Mouse (Mus musculus) embryonic facial prominence, embryonic 13.5 days (tissue): Measurements from ENCODE around the gene Prmt7. TPM values are rescaled to one million over a fixed set of nuclear protein-coding genes. Genes with fewer than 3 reads are reported as not detected.

ENCODE experiments used
- ATAC-seq: fragments of 200-750 bp; cut with Nextera tagmentation; 2 replicates; pipeline ENCODE4 v1.8.0; 2017; ENCODE audit warnings: low read depth; ENCODE audit not compliant: insufficient number of reproducible peaks, insufficient read depth, low FRiP score, low TSS enrichment
- H3K27ac ChIP-seq: fragments of 300-500 bp; sonication (generic); 2 replicates; pipeline ENCODE4 v1.5.1; 2015; ENCODE audit warnings: moderate library complexity, mild to moderate bottlenecking, inconsistent platforms
- H3K27me3 ChIP-seq: fragments of 300-500 bp; sonication (generic); 2 replicates; pipeline ENCODE4 v1.6.1; 2015; ENCODE audit warnings: mild to moderate bottlenecking, inconsistent platforms
- H3K36me3 ChIP-seq: fragments of 300-500 bp; sonication (generic); 2 replicates; pipeline ENCODE4 v1.6.1; 2015; ENCODE audit warnings: mild to moderate bottlenecking, inconsistent platforms
- H3K4me1 ChIP-seq: fragments of 300-500 bp; sonication (generic); 2 replicates; pipeline ENCODE4 v1.6.1; 2015; ENCODE audit warnings: inconsistent platforms
- H3K4me2 ChIP-seq: fragments of 300-500 bp; sonication (generic); 2 replicates; pipeline ENCODE4 v1.6.1; 2015; ENCODE audit warnings: moderate library complexity, mild to moderate bottlenecking, inconsistent platforms
- H3K4me3 ChIP-seq: fragments of 300-500 bp; sonication (generic); 2 replicates; pipeline ENCODE4 v1.5.1; 2015; ENCODE audit warnings: mild to moderate bottlenecking, inconsistent platforms
- H3K9ac ChIP-seq: fragments of 300-500 bp; sonication (generic); 2 replicates; pipeline ENCODE4 v1.6.1; 2015; ENCODE audit warnings: mild to moderate bottlenecking, inconsistent platforms
- H3K9me3 ChIP-seq: fragments of 300-500 bp; sonication (generic); 2 replicates; pipeline ENCODE4 v1.6.1; 2016; ENCODE audit warnings: inconsistent platforms
- WGBS: fragments of 180-500 bp; shearing (Covaris S2); methylation state at CpG from one replicate; pipeline ENCODE4 v1.1.7; 2015; ENCODE audit warnings: mixed read lengths; 5-methylcytosine and 5-hydroxymethylcytosine counted together
- polyA plus RNA-seq: library from polyadenylated mRNA; unstranded; fragments of >200 nt; fragmentation: Nextera tagmentation; extraction: Ambion mirVana; gene quantifications from 2 replicates; pipeline ENCODE4 v1.2.1, GENCODE M21; 2015

Prmt7 gene
- polyA plus RNA-seq, 1 experiment from 2014 or later: 49.4 TPM

DNA sequence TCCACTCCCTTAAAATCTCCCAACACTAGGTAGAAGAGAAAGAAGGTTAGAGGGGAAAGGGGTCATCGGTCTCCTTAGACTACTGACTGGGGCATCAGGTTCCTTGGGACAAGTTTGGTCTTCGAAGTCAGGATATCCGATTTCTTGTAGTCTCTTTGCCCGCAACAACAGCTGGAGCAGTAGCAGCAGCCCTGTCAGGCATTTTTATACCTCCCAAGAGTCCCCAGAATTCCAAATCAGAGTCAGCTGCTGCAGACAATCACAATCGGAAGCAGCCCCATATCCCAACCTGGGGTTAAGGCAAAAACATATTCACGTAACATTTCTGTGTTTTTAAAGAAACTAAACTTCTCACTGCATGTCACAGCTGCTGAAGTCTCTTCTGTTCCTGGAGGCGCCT is 20.8 kb downstream of the Prmt7 start:
- H3K36me3 ChIP-seq: peaks cover 82% of the 10 kb centered on the region
- H3K9me3 ChIP-seq: no peaks in the 10 kb centered on the region
- no peak for ATAC-seq
- 59% methylated on average over 7 of the region's 7 CpGs for WGBS
- H3K27me3 ChIP-seq: no peaks in the 10 kb centered on the region
- no peak overlapping the region for H3K4me3 ChIP-seq
- no peaks in the 10 kb centered on the region for H3K4me1 ChIP-seq
- H3K27ac ChIP-seq: no peak overlapping the region
- H3K9ac ChIP-seq: no peak overlapping the region
- no peak overlapping the region for H3K4me2 ChIP-seq

DNA sequence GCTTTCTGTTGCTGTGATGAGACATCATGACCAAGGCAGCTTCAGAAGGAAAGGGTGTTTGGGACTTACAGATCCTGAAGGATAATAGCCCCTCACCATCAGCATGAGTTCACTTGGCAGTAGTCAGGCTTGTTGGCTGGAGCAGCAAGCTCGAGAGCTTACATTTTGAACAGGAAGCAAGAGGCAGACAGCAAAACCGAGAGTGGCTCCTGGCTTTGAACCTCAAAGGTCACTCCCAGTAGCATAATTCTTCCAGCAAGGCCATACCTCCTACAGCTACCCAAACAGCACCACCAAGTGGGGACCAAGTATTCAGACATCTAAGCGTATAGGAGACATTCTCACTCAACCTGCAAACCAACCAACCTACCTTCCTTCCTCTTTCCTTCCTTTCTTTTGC is 22.0 kb downstream of the Prmt7 start:
- Histone ChIP-seq H3K4me1 (no peaks in the 10 kb centered on the region), H3K9me3 (no peaks in the 10 kb centered on the region), H3K9ac (no peak overlapping the region), H3K4me2 (no peak overlapping the region), H3K36me3 (peaks cover 86% of the 10 kb centered on the region), H3K4me3 (no peak overlapping the region), H3K27ac (no peak overlapping the region), H3K27me3 (no peaks in the 10 kb centered on the region)
- no peak for ATAC-seq
- WGBS: 79% methylated on average over 3 of the region's 3 CpGs

DNA sequence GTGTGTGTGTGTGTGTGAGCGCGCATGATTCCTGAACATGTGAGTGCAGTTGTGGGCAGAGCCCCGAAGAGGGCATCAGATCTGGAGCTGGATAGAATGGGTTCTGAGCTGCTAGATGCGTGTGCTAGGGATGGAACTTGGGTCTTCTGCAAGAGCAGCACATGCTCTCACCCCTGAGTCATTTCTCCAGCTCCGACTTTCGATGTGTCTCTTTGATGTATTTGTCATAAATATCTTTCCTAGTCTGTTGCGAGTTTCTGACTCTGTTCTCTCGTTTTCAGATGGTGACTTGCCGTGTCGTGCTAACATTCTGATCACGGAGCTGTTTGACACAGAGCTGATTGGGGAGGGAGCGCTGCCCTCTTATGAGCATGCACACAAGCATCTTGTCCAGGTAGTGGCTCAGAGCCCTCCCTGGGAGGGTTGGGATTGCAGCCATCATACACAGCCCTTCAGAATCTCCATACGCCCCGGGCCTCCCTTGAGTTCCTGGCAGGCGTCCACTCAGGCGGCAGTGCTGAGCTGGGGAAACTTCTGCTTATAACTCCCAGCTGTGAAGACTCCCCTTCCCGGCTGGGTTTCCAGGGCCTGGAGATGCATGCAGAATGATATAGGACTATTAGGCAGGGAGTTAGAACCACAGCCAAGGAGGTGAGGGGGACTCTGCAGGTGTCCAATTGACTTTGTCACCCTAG is 24.0 kb downstream of the Prmt7 start:
- Histone ChIP-seq H3K27ac (no peak overlapping the region), H3K9me3 (no peaks in the 10 kb centered on the region), H3K4me1 (no peaks in the 10 kb centered on the region), H3K9ac (no peak overlapping the region), H3K4me3 (no peak overlapping the region), H3K27me3 (no peaks in the 10 kb centered on the region), H3K36me3 (peaks cover 86% of the 10 kb centered on the region), H3K4me2 (no peak overlapping the region)
- WGBS: 91% methylated on average over 17 of the region's 17 CpGs
- no peak for ATAC-seq

DNA sequence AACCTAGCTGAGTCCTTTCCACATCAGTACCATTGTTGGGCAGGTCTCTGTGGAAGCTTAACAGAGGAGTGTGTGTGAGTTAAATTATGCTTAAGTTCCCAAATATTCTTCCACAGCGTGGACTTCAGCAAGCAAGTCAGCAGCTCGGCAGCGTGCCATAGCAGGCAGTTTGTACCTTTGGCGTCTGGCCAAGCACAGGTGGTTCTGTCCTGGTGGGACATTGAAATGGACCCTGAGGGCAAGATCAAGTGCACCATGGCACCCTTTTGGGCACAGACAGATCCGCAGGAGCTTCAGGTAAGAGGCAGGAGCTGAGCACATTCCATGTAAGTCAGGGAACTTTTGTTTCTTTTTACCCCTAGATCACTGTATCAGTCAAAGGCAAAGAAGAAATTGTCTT is 26.4 kb downstream of the Prmt7 start:
- H3K4me3 ChIP-seq: no peak overlapping the region
- H3K9ac ChIP-seq: no peak overlapping the region
- H3K27me3 ChIP-seq: no peaks in the 10 kb centered on the region
- 82% methylated on average over 5 of the region's 5 CpGs for WGBS
- no peaks in the 10 kb centered on the region for H3K9me3 ChIP-seq
- no peaks in the 10 kb centered on the region for H3K4me1 ChIP-seq
- H3K27ac ChIP-seq: no peak overlapping the region
- peaks cover 84% of the 10 kb centered on the region for H3K36me3 ChIP-seq
- ATAC-seq: no peak
- no peak overlapping the region for H3K4me2 ChIP-seq

DNA sequence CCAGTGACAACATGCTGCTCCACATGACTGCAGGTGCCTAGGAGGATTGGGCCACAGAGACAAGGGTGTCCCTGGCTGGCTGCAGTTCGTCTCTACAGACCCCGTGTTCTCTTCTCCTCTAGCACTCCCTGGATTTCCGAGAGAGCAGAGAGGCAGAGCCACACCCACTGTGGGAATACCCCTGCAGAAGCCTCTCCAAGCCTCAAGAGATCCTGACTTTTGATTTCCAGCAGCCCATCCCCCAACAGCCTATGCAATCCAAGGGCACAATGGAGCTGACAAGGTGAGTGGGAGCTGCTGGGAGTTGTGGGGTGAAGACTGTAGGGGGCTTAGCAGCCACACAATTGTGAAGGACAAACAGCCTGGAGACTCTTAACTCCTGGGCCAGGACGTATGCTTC is 39.5 kb downstream of the Prmt7 start:
- H3K9me3 ChIP-seq: no peaks in the 10 kb centered on the region
- peaks cover 89% of the 10 kb centered on the region for H3K36me3 ChIP-seq
- 64% methylated on average over 4 of the region's 4 CpGs for WGBS
- no peak overlapping the region for H3K27ac ChIP-seq
- H3K27me3 ChIP-seq: no peaks in the 10 kb centered on the region
- no peaks in the 10 kb centered on the region for H3K4me1 ChIP-seq
- no peak overlapping the region for H3K4me2 ChIP-seq
- H3K4me3 ChIP-seq: no peak overlapping the region
- no peak overlapping the region for H3K9ac ChIP-seq
- ATAC-seq: no peak

DNA sequence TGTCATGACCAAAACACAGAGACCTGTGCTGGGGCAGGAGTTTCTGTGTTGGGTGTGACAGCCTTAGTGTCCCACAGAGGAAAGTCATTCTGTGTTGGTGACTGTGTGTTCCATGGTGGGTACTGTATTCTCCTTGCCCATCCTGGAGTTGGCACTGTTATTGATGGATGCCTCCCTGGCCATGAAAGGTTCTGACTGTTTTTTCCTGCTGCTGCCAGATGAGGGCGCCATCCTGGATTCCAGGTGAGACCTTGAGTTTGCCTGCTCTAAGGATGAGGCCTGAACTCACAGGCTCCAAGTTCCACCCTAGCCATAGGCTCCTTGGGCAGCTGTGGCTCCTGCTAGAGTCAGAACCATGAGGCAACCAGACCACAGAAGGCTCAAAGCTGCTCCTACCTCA is 47.4 kb downstream of the Prmt7 start:
- H3K27ac ChIP-seq: no peak overlapping the region
- no peaks in the 10 kb centered on the region for H3K27me3 ChIP-seq
- H3K4me1 ChIP-seq: peaks cover 6% of the 10 kb centered on the region
- no peak for ATAC-seq
- H3K4me3 ChIP-seq: no peak overlapping the region
- WGBS: 29% methylated on average over 1 of the region's 1 CpGs
- no peaks in the 10 kb centered on the region for H3K9me3 ChIP-seq
- peaks cover 50% of the 10 kb centered on the region for H3K36me3 ChIP-seq
- no peak overlapping the region for H3K9ac ChIP-seq
- H3K4me2 ChIP-seq: no peak overlapping the region

DNA sequence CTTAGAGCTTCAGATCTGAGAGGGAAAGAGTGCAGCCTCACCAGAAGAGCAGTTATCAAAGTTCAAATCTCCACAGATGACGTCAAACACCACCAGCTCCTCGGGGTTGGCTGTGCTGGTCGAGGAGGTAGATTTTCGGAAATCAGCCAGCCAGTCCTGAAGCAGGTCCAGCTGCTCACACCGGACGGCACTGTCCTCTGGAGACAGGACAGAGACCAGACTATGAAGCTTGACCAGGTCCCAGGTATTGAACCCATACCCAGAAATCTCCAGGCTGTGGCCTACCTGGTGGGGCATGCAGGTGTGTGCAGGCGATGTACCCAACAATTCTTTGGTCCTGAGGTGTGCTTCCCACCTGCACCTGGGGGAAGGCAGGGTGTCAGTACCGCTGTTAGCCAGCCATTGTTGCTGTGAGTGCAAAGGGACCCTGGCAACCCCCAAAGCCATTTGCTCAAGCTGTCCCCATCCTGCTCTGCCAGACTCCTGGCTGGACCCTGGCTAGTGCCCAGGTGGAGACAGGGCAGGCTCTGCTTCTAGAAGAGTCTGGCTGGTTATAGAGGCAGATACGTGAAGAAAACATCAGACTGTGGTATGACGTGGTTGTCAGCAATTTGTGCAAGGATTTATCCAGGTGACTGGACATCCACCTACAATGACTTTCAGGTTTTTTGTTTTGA is 49.0 kb downstream of the Prmt7 start:
- Histone ChIP-seq H3K36me3 (peaks cover 39% of the 10 kb centered on the region), H3K27me3 (no peaks in the 10 kb centered on the region), H3K4me1 (peaks cover 6% of the 10 kb centered on the region), H3K9me3 (no peaks in the 10 kb centered on the region), H3K4me3 (no peak overlapping the region), H3K9ac (no peak overlapping the region), H3K27ac (no peak overlapping the region), H3K4me2 (no peak overlapping the region)
- 90% methylated on average over 10 of the region's 10 CpGs for WGBS
- no peak for ATAC-seq

DNA sequence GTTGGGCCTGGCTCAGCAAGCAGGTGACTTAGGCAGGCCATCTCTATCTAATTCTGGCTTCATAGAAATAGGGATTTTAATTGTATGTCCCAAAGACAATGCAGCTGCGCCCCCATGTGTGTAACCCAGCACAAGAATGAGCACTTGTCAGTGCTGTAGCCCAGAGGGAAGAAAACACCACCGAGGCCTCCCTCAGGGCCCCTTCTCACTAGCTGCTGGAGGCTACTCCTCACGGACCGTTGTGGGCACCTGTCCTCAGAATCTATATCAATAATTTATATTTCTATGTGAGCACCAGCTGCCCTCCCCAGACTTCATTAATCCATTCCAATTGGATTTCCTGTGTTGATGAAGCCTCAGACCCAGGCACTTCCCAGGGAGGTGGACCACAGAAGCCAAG is 50.2 kb downstream of the Prmt7 start:
- Histone ChIP-seq H3K4me3 (no peak overlapping the region), H3K9me3 (no peaks in the 10 kb centered on the region), H3K27me3 (no peaks in the 10 kb centered on the region), H3K9ac (no peak overlapping the region), H3K4me1 (peaks cover 6% of the 10 kb centered on the region), H3K4me2 (no peak overlapping the region), H3K27ac (no peak overlapping the region), H3K36me3 (peaks cover 32% of the 10 kb centered on the region)
- ATAC-seq: no peak
- 89% methylated on average over 4 of the region's 4 CpGs for WGBS

DNA sequence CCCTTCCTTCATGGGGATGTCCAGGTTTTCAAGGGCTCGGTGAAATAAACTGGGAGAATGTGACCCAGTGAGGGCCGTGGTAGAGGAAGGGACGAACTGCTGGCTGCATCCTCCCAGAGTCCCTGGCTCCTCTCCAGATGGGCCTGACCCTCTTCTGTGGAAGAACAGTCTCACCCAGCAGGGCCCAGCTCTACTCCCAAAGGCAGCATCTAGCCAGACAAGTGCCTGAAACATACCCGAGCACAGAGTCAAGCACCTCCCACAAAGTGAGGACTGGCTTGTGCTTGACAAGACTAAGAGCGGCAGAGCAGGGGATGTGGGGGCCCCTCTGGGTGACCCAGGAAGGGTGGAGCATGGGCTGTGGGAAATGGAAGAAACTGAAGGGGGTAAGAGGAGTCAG is 51.6 kb downstream of the Prmt7 start:
- H3K9me3 ChIP-seq: no peaks in the 10 kb centered on the region
- no peaks in the 10 kb centered on the region for H3K27me3 ChIP-seq
- WGBS: 56% methylated on average over 5 of the region's 5 CpGs
- peaks cover 29% of the 10 kb centered on the region for H3K36me3 ChIP-seq
- H3K4me3 ChIP-seq: no peak overlapping the region
- no peak overlapping the region for H3K9ac ChIP-seq
- H3K4me2 ChIP-seq: no peak overlapping the region
- H3K27ac ChIP-seq: no peak overlapping the region
- H3K4me1 ChIP-seq: peaks cover 6% of the 10 kb centered on the region
- ATAC-seq: no peak

DNA sequence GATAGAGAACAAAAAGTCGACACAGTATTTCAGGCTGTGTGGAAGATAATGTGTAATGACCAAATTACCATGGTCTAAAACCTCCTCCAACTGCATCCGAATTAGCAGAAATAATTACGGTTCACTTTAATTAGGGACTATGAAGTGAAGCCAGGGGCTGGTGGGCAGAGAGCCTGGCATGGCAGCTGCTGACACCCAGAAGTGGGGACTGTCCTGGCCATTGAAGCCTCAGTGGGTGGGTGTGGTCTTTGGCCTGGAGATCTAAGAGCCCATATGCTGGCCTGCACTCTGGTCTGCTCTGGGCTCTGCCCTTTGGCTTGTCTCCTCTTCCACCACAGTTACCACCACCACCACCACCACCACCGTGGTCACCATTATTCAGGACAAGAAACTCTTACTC is 53.2 kb downstream of the Prmt7 start:
- no peak for ATAC-seq
- H3K9me3 ChIP-seq: no peaks in the 10 kb centered on the region
- H3K9ac ChIP-seq: no peak overlapping the region
- H3K27me3 ChIP-seq: no peaks in the 10 kb centered on the region
- no peak overlapping the region for H3K27ac ChIP-seq
- H3K4me2 ChIP-seq: no peak overlapping the region
- H3K4me3 ChIP-seq: no peak overlapping the region
- H3K36me3 ChIP-seq: peaks cover 17% of the 10 kb centered on the region
- H3K4me1 ChIP-seq: peaks cover 11% of the 10 kb centered on the region
- 88% methylated on average over 4 of the region's 4 CpGs for WGBS

DNA sequence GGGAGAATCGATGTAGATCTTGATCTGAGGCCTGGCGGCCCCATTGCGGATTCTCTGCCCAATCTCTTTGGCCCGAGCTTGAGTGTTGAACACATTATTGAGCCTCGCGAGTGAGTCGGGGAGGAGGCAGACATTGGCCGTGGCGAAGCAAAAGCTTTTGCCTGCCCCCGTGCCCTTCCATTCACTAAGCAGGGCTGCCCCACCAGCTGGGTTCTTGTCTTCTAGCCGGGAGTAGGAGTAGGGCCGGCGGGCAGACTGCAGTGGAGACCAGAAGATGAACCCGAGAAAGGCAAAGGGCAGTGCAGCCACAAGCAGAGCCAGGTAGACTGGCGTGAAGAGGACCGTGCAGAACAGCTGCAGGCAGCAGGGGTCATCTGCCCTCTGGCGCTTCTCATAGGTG is 54.7 kb downstream of the Prmt7 start:
- no peak for ATAC-seq
- Histone ChIP-seq H3K27me3 (no peaks in the 10 kb centered on the region), H3K9me3 (no peaks in the 10 kb centered on the region), H3K4me1 (peaks cover 25% of the 10 kb centered on the region), H3K36me3 (peaks cover 11% of the 10 kb centered on the region; the same call in 1 of the 2 replicates), H3K4me3 (no peak overlapping the region), H3K27ac (no peak overlapping the region), H3K4me2 (no peak overlapping the region), H3K9ac (no peak overlapping the region)
- WGBS: 83% methylated on average over 17 of the region's 17 CpGs

DNA sequence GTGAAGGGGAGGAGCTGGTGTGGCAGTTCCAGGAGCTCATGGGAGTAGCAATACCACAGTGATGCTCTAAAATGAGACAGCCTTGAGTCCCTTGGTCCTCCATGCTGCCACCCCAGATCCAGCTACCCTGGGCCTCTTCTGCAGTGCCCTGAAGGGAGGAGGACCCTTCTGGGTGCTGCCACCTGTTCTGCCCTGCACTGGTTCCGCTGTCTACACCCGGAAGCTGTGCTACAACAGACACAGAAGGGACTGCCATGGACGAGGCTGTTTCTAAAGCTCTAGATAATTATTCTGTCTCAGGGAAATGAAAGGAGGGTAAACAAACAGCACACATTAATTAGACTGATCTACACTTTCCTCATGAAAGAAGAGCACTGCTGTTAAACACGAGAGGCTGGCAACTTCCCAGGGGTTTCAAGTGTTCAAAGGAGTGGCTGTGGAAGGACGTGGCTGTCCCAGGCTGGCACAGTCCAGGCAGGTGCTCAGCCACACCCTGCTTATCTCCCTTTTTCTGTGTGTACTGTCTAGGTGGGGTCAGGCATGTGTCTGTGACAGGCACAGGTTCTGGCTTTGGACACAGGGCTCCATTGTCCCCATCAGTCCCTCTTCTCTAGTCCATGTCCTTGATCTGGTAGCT is 58.1 kb downstream of the Prmt7 start:
- Histone ChIP-seq H3K27ac (no peak overlapping the region), H3K9ac (no peak overlapping the region), H3K4me3 (no peak overlapping the region), H3K36me3 (no peaks in the 10 kb centered on the region), H3K9me3 (no peaks in the 10 kb centered on the region), H3K4me2 (no peak overlapping the region), H3K4me1 (peaks cover 39% of the 10 kb centered on the region), H3K27me3 (no peaks in the 10 kb centered on the region)
- no peak for ATAC-seq
- 62% methylated on average over 5 of the region's 5 CpGs for WGBS
